Mouse (Mus musculus) 3134 (cell line): Measurements from ENCODE around the gene Zfp275.

ENCODE experiments used
- DNase-seq: peaks from one replicate; pipeline ENCODE4 v3.0.0-alpha.2; 2011; ENCODE audit warnings: low spot score; ENCODE audit not compliant: insufficient read length; ENCODE audit errors: extremely low read depth

Zfp275 gene

GRCm38 (mm10) chrX:73401616-73402015, 59.2 kb downstream of the Zfp275 start:
- no peak for DNase-seq
